Mouse (Mus musculus): Measurements from ENCODE around the gene Foxf1. TPM values are rescaled to one million over a fixed set of nuclear protein-coding genes. Genes with fewer than 3 reads are reported as not detected.

Foxf1 gene
- total RNA-seq, 2 experiments from 2014 or later, result 0.49 to 0.71 TPM

- H3K4me3 ChIP-seq, result peak overlapping the region; percentile 43
- DNase-seq (ENCODE audit: low spot score in 2 of 2), result no peak
- H3K27ac ChIP-seq, result no peak overlapping the region
- no peak for TF ChIP-seq CTCF (conservative IDR thresholded peaks at IDR 0.05)
These were observed 825 bp downstream of the Foxf1 start for GRCm38 (mm10) chr8:121085011-121085410.

- TF ChIP-seq CTCF (conservative IDR thresholded peaks at IDR 0.05), result no peak
- H3K27ac ChIP-seq, result no peak overlapping the region
- no peak overlapping the region; the same call in 1 of the 2 replicates for H3K4me3 ChIP-seq
- DNase-seq (ENCODE audit: low spot score in 2 of 2), result no peak
These were observed 1.4 kb downstream of the Foxf1 start for GRCm38 (mm10) chr8:121085561-121085960.

GRCm38 (mm10) chr8:121086004-121086900, 2.1 kb downstream of the Foxf1 start:
- Histone ChIP-seq H3K4me3 (no peak overlapping the region), H3K27ac (no peak overlapping the region)
- DNase-seq (ENCODE audit: low spot score in 2 of 2), result no peak

GRCm38 (mm10) chr8:121088281-121088680, 4.1 kb downstream of the Foxf1 start:
- Histone ChIP-seq H3K4me3 (no peak overlapping the region), H3K27ac (no peak overlapping the region)
- no peak for TF ChIP-seq CTCF (conservative IDR thresholded peaks at IDR 0.05)
- no peak for DNase-seq (ENCODE audit: low spot score in 2 of 2)

More at GRCm38 (mm10) chr8:121086004-121086900, 2.1 kb downstream of the Foxf1 start:
- TF ChIP-seq CTCF (conservative IDR thresholded peaks at IDR 0.05), result no peak

GRCm38 (mm10) chr8:121088871-121089630, 4.9 kb downstream of the Foxf1 start:
- no peak overlapping the region for H3K27ac ChIP-seq
- TF ChIP-seq CTCF (conservative IDR thresholded peaks at IDR 0.05), result no peak
- H3K4me3 ChIP-seq, result no peak overlapping the region

GRCm38 (mm10) chr8:121089631-121090380, 5.6 kb downstream of the Foxf1 start:
- H3K27ac ChIP-seq, result no peak overlapping the region
- H3K4me3 ChIP-seq, result no peak overlapping the region
- DNase-seq (ENCODE audit: low spot score in 2 of 2), result no peak
- no peak for TF ChIP-seq CTCF (conservative IDR thresholded peaks at IDR 0.05)

More at GRCm38 (mm10) chr8:121088871-121089630, 4.9 kb downstream of the Foxf1 start:
- no peak for DNase-seq (ENCODE audit: low spot score in 2 of 2)

GRCm38 (mm10) chr8:121090716-121091115, 6.5 kb downstream of the Foxf1 start:
- peak; percentile 37 for TF ChIP-seq CTCF (conservative IDR thresholded peaks at IDR 0.05)
- no peak overlapping the region for H3K27ac ChIP-seq
- H3K4me3 ChIP-seq, result no peak overlapping the region
- no peak for DNase-seq (ENCODE audit: low spot score in 2 of 2)

- H3K4me3 ChIP-seq, result no peak overlapping the region
- H3K27ac ChIP-seq, result no peak overlapping the region
- TF ChIP-seq CTCF (conservative IDR thresholded peaks at IDR 0.05), result no peak
- DNase-seq (ENCODE audit: low spot score in 2 of 2), result no peak
These were observed 8.0 kb downstream of the Foxf1 start for GRCm38 (mm10) chr8:121092141-121092540.

GRCm38 (mm10) chr8:121092627-121093026, 8.4 kb downstream of the Foxf1 start:
- Histone ChIP-seq H3K27ac (no peak overlapping the region), H3K4me3 (no peak overlapping the region)
- TF ChIP-seq CTCF (conservative IDR thresholded peaks at IDR 0.05), result peak; percentile 91
- peak; percentile 65 to 90 for DNase-seq (ENCODE audit: low spot score in 2 of 2)

- DNase-seq (ENCODE audit: low spot score in 2 of 2), result no peak
- H3K27ac ChIP-seq, result no peak overlapping the region
- no peak for TF ChIP-seq CTCF (conservative IDR thresholded peaks at IDR 0.05)
- no peak overlapping the region for H3K4me3 ChIP-seq
These were observed 9.3 kb downstream of the Foxf1 start for GRCm38 (mm10) chr8:121093496-121093895.

- peak; percentile 99; the same call in 1 of the 2 replicates for TF ChIP-seq CTCF (conservative IDR thresholded peaks at IDR 0.05)
- H3K4me3 ChIP-seq, result no peak overlapping the region
- H3K27ac ChIP-seq, result no peak overlapping the region
- DNase-seq (ENCODE audit: low spot score in 2 of 2), result peak; percentile 55 to 88
These were observed 20.0 kb downstream of the Foxf1 start for GRCm38 (mm10) chr8:121104049-121104818.

All from layer of hippocampus, adult 2 months (tissue).